30 mouse cellular contexts compared by ENCODE assay signal in genomic region chr11:113669711-113670110, GRCm38 (mm10). TPM values are rescaled to one million over a fixed set of nuclear protein-coding genes. Genes with fewer than 3 reads are reported as not detected.
DNase-seq lines count a peak whose midpoint lies in the region; ATAC-seq and TF ChIP-seq lines count a peak whose summit lies in the region.
"Had no signal": no experiment of that assay in that cellular context is flagged by ENCODE, and none has a peak within 500 bp of the region (broad histone marks: within the 10 kb centered on the region; RNA-seq: fewer than 3 reads in every experiment).

No protein-coding gene starts in this region.

- ATAC-seq in liver, embryonic 11.5 days (replicated peaks; ENCODE audit: low FRiP score), result peak; percentile 50; the same call in 1 of the 2 replicates
- ATAC-seq in liver, postnatal 0 days, result no peak; the same call in 1 of the 2 replicates
- peak; percentile 28; the same call in 1 of the 2 replicates for ATAC-seq in liver, embryonic 13.5 days (ENCODE audit: low read depth)
- peak; percentile 20; the same call in 1 of the 2 replicates for ATAC-seq in liver, embryonic 15.5 days (ENCODE audit: insufficient read depth)
- peak; percentile 59 for ATAC-seq in megakaryocyte progenitor cell, adult 5-6 weeks (replicated peaks; ENCODE audit: poor library complexity)
- ATAC-seq in midbrain, embryonic 15.5 days (replicated peaks), result no peak
- ATAC-seq: activated CD4-positive, CD25-positive, alpha-beta regulatory T cell, adult 4 months; CD4-positive, CD25-positive, alpha-beta regulatory T cell, adult 4 months; forebrain, embryonic 14.5 days; Patski had no signal

- no peaks in the 10 kb centered on the region for H3K27me3 ChIP-seq in liver, embryonic 11.5 days (replicated peaks; ENCODE audit: control insufficient read depth, insufficient read depth, low read length)
- no peaks in the 10 kb centered on the region for H3K27me3 ChIP-seq in liver, postnatal 0 days (ENCODE audit: insufficient read depth, low read length)
- no peaks in the 10 kb centered on the region for H3K27me3 ChIP-seq in liver, embryonic 13.5 days
- no peaks in the 10 kb centered on the region for H3K27me3 ChIP-seq in liver, embryonic 15.5 days
- no peaks in the 10 kb centered on the region for H3K27me3 ChIP-seq in midbrain, embryonic 15.5 days (replicated peaks)
- H3K27me3 ChIP-seq in heart, embryonic 10.5 days (ENCODE audit: insufficient read depth, poor library complexity, severe bottlenecking), result no peaks in the 10 kb centered on the region
- H3K27me3 ChIP-seq: CH12.LX; embryonic facial prominence, embryonic 13.5 days; embryonic facial prominence, embryonic 15.5 days; forebrain, embryonic 12.5 days; Patski had no signal

- no peak overlapping the region for H3K9ac ChIP-seq in liver, embryonic 11.5 days (ENCODE audit: low read depth, low read length)
- no peak overlapping the region for H3K9ac ChIP-seq in liver, postnatal 0 days (replicated peaks)
- no peak overlapping the region for H3K9ac ChIP-seq in liver, embryonic 13.5 days
- H3K9ac ChIP-seq in liver, embryonic 15.5 days, result no peak overlapping the region
- no peak overlapping the region for H3K9ac ChIP-seq in midbrain, embryonic 15.5 days
- H3K9ac ChIP-seq: embryonic facial prominence, embryonic 13.5 days; embryonic facial prominence, embryonic 15.5 days; forebrain, embryonic 12.5 days had no signal

- no peak overlapping the region for H3K4me3 ChIP-seq in liver, embryonic 11.5 days (ENCODE audit: low read depth, low read length)
- no peak overlapping the region for H3K4me3 ChIP-seq in liver, postnatal 0 days (ENCODE audit: low read depth, low read length)
- no peak overlapping the region for H3K4me3 ChIP-seq in liver, embryonic 13.5 days (replicated peaks)
- H3K4me3 ChIP-seq in liver, embryonic 15.5 days (replicated peaks), result no peak overlapping the region
- no peak overlapping the region for H3K4me3 ChIP-seq in midbrain, embryonic 15.5 days
- no peak overlapping the region for H3K4me3 ChIP-seq in heart, embryonic 10.5 days
- H3K4me3 ChIP-seq: embryonic facial prominence, embryonic 13.5 days; embryonic facial prominence, embryonic 15.5 days; erythroblast, embryonic 14.5 days; forebrain, embryonic 10.5 days; forebrain, embryonic 12.5 days had no signal

- no peak overlapping the region for H3K4me2 ChIP-seq in liver, embryonic 11.5 days
- no peak overlapping the region for H3K4me2 ChIP-seq in liver, postnatal 0 days (ENCODE audit: low read depth, low read length)
- no peak overlapping the region for H3K4me2 ChIP-seq in liver, embryonic 13.5 days
- H3K4me2 ChIP-seq in liver, embryonic 15.5 days, result no peak overlapping the region
- H3K4me2 ChIP-seq in midbrain, embryonic 15.5 days, result no peak overlapping the region
- H3K4me2 ChIP-seq: embryonic facial prominence, embryonic 13.5 days; embryonic facial prominence, embryonic 15.5 days; forebrain, embryonic 12.5 days had no signal

- no peak overlapping the region for H3K27ac ChIP-seq in liver, embryonic 11.5 days (ENCODE audit: low read depth, low read length)
- no peak overlapping the region for H3K27ac ChIP-seq in liver, postnatal 0 days (ENCODE audit: low read depth)
- peak overlapping the region; percentile 45; the same call in 1 of the 2 replicates for H3K27ac ChIP-seq in liver, embryonic 13.5 days
- H3K27ac ChIP-seq in liver, embryonic 15.5 days (replicated peaks), result peak overlapping the region; percentile 39; the same call in 1 of the 2 replicates
- no peak overlapping the region for H3K27ac ChIP-seq in midbrain, embryonic 15.5 days
- no peak overlapping the region for H3K27ac ChIP-seq in heart, embryonic 10.5 days
- H3K27ac ChIP-seq: embryonic facial prominence, embryonic 13.5 days; embryonic facial prominence, embryonic 15.5 days; forebrain, embryonic 10.5 days; forebrain, embryonic 12.5 days had no signal

- H3K36me3 ChIP-seq in liver, embryonic 11.5 days (ENCODE audit: control insufficient read depth, insufficient read depth, low read length), result peaks cover 37% of the 10 kb centered on the region
- peaks cover 41% of the 10 kb centered on the region for H3K36me3 ChIP-seq in liver, postnatal 0 days (replicated peaks; ENCODE audit: insufficient read depth, low read length)
- peaks cover 91% of the 10 kb centered on the region for H3K36me3 ChIP-seq in liver, embryonic 13.5 days
- H3K36me3 ChIP-seq in liver, embryonic 15.5 days (replicated peaks), result peaks cover 84% of the 10 kb centered on the region
- H3K36me3 ChIP-seq in midbrain, embryonic 15.5 days (replicated peaks), result peaks cover 8% of the 10 kb centered on the region; the same call in 1 of the 2 replicates
- peaks cover 59% of the 10 kb centered on the region for H3K36me3 ChIP-seq in heart, embryonic 10.5 days

- WGBS in liver, embryonic 11.5 days, result 73% methylated on average over 4 of the region's 4 CpGs
- WGBS in liver, postnatal 0 days (ENCODE audit: insufficient replicate concordance), result 53% methylated on average over 4 of the region's 4 CpGs
- 40% methylated on average over 4 of the region's 4 CpGs for WGBS in liver, embryonic 13.5 days (ENCODE audit: insufficient replicate concordance)
- WGBS in liver, embryonic 15.5 days (ENCODE audit: insufficient replicate concordance), result 40% methylated on average over 4 of the region's 4 CpGs
- WGBS in midbrain, embryonic 15.5 days, result 84% methylated on average over 4 of the region's 4 CpGs
- WGBS in heart, embryonic 10.5 days, result 67% methylated on average over 4 of the region's 4 CpGs

- no peak for DNase-seq in liver, embryonic 11.5 days (ENCODE audit: low spot score)
- DNase-seq in liver, postnatal 0 days, result no peak
- no peak for DNase-seq in liver, embryonic 13.5 days
- no peak for DNase-seq in gastrocnemius, adult 18-20 months (ENCODE audit: low spot score)
- DNase-seq in heart, embryonic 10.5 days (ENCODE audit: low spot score), result no peak
- DNase-seq: adrenal gland, adult 8-10 months; adrenal gland, postnatal 14 days; adrenal gland, postnatal 36 days; B cell, adult 2 months; cerebellum, adult 18-20 months; cerebellum, adult 8-10 months; cerebellum, adult 9-11 months; cerebellum, postnatal 14 days; cerebellum, postnatal 36 days; embryo, embryonic 11 days had no signal

- no peak for TF ChIP-seq EP300 in liver, postnatal 0 days (IDR thresholded peaks at IDR 0.05; ENCODE audit: low read depth)

- TF ChIP-seq CTCF in liver, postnatal 0 days (IDR thresholded peaks at IDR 0.05; ENCODE audit: low read depth), result no peak

- no peaks in the 10 kb centered on the region for H3K9me3 ChIP-seq in liver, embryonic 11.5 days (ENCODE audit: control insufficient read depth, low read length)
- no peaks in the 10 kb centered on the region for H3K9me3 ChIP-seq in liver, postnatal 0 days (ENCODE audit: low read length)
- no peaks in the 10 kb centered on the region for H3K9me3 ChIP-seq in liver, embryonic 13.5 days (replicated peaks)
- no peaks in the 10 kb centered on the region for H3K9me3 ChIP-seq in liver, embryonic 15.5 days (replicated peaks)
- H3K9me3 ChIP-seq in midbrain, embryonic 15.5 days, result no peaks in the 10 kb centered on the region
- no peaks in the 10 kb centered on the region for H3K9me3 ChIP-seq in heart, embryonic 10.5 days
- H3K9me3 ChIP-seq: embryonic facial prominence, embryonic 13.5 days; embryonic facial prominence, embryonic 15.5 days; forebrain, embryonic 10.5 days; forebrain, embryonic 12.5 days; G1E had no signal

- H3K4me1 ChIP-seq in liver, embryonic 11.5 days (replicated peaks; ENCODE audit: control insufficient read depth, insufficient read depth, low read length), result peaks cover 37% of the 10 kb centered on the region
- H3K4me1 ChIP-seq in liver, postnatal 0 days (ENCODE audit: insufficient read depth), result peaks cover 28% of the 10 kb centered on the region
- peaks cover 78% of the 10 kb centered on the region for H3K4me1 ChIP-seq in liver, embryonic 13.5 days (replicated peaks)
- peaks cover 76% of the 10 kb centered on the region for H3K4me1 ChIP-seq in liver, embryonic 15.5 days (replicated peaks)
- no peaks in the 10 kb centered on the region for H3K4me1 ChIP-seq in midbrain, embryonic 15.5 days
- H3K4me1 ChIP-seq in heart, embryonic 10.5 days, result peaks cover 40% of the 10 kb centered on the region
- H3K4me1 ChIP-seq: forebrain, embryonic 10.5 days had no signal

RNA-seq across cellular contexts. Expression of gene Fam104a, which starts 14.2 kb away (rescaled TPM):
- 58.7 and 62.3 TPM in 2 replicates for polyA plus RNA-seq in liver, embryonic 11.5 days (2014; fragmentation: Nextera tagmentation; extraction: Ambion mirVana)
- 24.1 and 26.5 TPM in 2 replicates for polyA plus RNA-seq in liver, postnatal 0 days (2015; fragmentation: Nextera tagmentation; extraction: Ambion mirVana)
- 45.1 and 46.3 TPM in 2 replicates for polyA plus RNA-seq in liver, embryonic 13.5 days (2015; fragmentation: Nextera tagmentation; extraction: Ambion mirVana)
- polyA plus RNA-seq in liver, embryonic 15.5 days (2015; fragmentation: Nextera tagmentation; extraction: Ambion mirVana), result 40.6 and 45.1 TPM in 2 replicates
- 12.3 and 13.7 TPM in 2 replicates for total RNA-seq in megakaryocyte progenitor cell, adult 5-6 weeks (2015)
- 16.0 and 20.0 TPM in 2 replicates for total RNA-seq in megakaryocyte progenitor cell, adult 5-6 weeks (2017)
- 42.9 and 43.1 TPM in 2 replicates for polyA plus RNA-seq in midbrain, embryonic 15.5 days (2015; fragmentation: Nextera tagmentation; extraction: Ambion mirVana)
- 10 to 100 TPM; 32.7 to 34.4 TPM for total RNA-seq in gastrocnemius, adult 18-20 months (2021)
- polyA plus RNA-seq in heart, embryonic 10.5 days (2016; fragmentation: Nextera tagmentation; extraction: Ambion mirVana), result 56.2 and 60.7 TPM in 2 replicates

RNA-seq across cellular contexts. Expression of gene D11Wsu47e, which starts 14.5 kb away (rescaled TPM):
- 22.4 and 22.9 TPM in 2 replicates for polyA plus RNA-seq in liver, embryonic 11.5 days (2014; fragmentation: Nextera tagmentation; extraction: Ambion mirVana)
- 4.3 and 4.6 TPM in 2 replicates for polyA plus RNA-seq in liver, postnatal 0 days (2015; fragmentation: Nextera tagmentation; extraction: Ambion mirVana)
- polyA plus RNA-seq in liver, embryonic 13.5 days (2015; fragmentation: Nextera tagmentation; extraction: Ambion mirVana), result 9.5 and 11.0 TPM in 2 replicates
- polyA plus RNA-seq in liver, embryonic 15.5 days (2015; fragmentation: Nextera tagmentation; extraction: Ambion mirVana), result 9.2 and 10.8 TPM in 2 replicates
- 8.8 and 10.9 TPM in 2 replicates for total RNA-seq in megakaryocyte progenitor cell, adult 5-6 weeks (2015)
- total RNA-seq in megakaryocyte progenitor cell, adult 5-6 weeks (2017), result 16.9 and 17.3 TPM in 2 replicates
- 30.3 and 30.7 TPM in 2 replicates for polyA plus RNA-seq in midbrain, embryonic 15.5 days (2015; fragmentation: Nextera tagmentation; extraction: Ambion mirVana)
- 1 to 10 TPM; 3.2 to 6.6 TPM for total RNA-seq in gastrocnemius, adult 18-20 months (2021)
- polyA plus RNA-seq in heart, embryonic 10.5 days (2016; fragmentation: Nextera tagmentation; extraction: Ambion mirVana), result 21.8 and 26.3 TPM in 2 replicates

RNA-seq across cellular contexts. Expression of gene Slc39a11, which starts 19.8 kb away (rescaled TPM):
- polyA plus RNA-seq in liver, embryonic 11.5 days (2014; fragmentation: Nextera tagmentation; extraction: Ambion mirVana), result 20.9 TPM in 2 replicates
- polyA plus RNA-seq in liver, postnatal 0 days (2015; fragmentation: Nextera tagmentation; extraction: Ambion mirVana), result 10.2 and 10.9 TPM in 2 replicates
- polyA plus RNA-seq in liver, embryonic 13.5 days (2015; fragmentation: Nextera tagmentation; extraction: Ambion mirVana), result 15.0 and 16.3 TPM in 2 replicates
- 12.4 and 14.5 TPM in 2 replicates for polyA plus RNA-seq in liver, embryonic 15.5 days (2015; fragmentation: Nextera tagmentation; extraction: Ambion mirVana)
- 25.6 and 30.9 TPM in 2 replicates for total RNA-seq in megakaryocyte progenitor cell, adult 5-6 weeks (2015)
- total RNA-seq in megakaryocyte progenitor cell, adult 5-6 weeks (2017), result 30.9 and 32.6 TPM in 2 replicates
- polyA plus RNA-seq in midbrain, embryonic 15.5 days (2015; fragmentation: Nextera tagmentation; extraction: Ambion mirVana), result 33.9 and 35.3 TPM in 2 replicates
- 1 to 10 TPM; 1.5 to 2.4 TPM for total RNA-seq in gastrocnemius, adult 18-20 months (2021)
- 23.0 and 26.6 TPM in 2 replicates for polyA plus RNA-seq in heart, embryonic 10.5 days (2016; fragmentation: Nextera tagmentation; extraction: Ambion mirVana)

RNA-seq across cellular contexts. Expression of gene Cog1, which starts 20.7 kb away (rescaled TPM):
- polyA plus RNA-seq in liver, embryonic 11.5 days (2014; fragmentation: Nextera tagmentation; extraction: Ambion mirVana), result 24.0 and 24.7 TPM in 2 replicates
- polyA plus RNA-seq in liver, postnatal 0 days (2015; fragmentation: Nextera tagmentation; extraction: Ambion mirVana), result 6.5 and 7.1 TPM in 2 replicates
- 12.3 and 14.3 TPM in 2 replicates for polyA plus RNA-seq in liver, embryonic 13.5 days (2015; fragmentation: Nextera tagmentation; extraction: Ambion mirVana)
- polyA plus RNA-seq in liver, embryonic 15.5 days (2015; fragmentation: Nextera tagmentation; extraction: Ambion mirVana), result 14.9 and 15.0 TPM in 2 replicates
- total RNA-seq in megakaryocyte progenitor cell, adult 5-6 weeks (2015), result 26.0 and 29.0 TPM in 2 replicates
- 13.7 and 13.9 TPM in 2 replicates for total RNA-seq in megakaryocyte progenitor cell, adult 5-6 weeks (2017)
- polyA plus RNA-seq in midbrain, embryonic 15.5 days (2015; fragmentation: Nextera tagmentation; extraction: Ambion mirVana), result 39.8 and 40.7 TPM in 2 replicates
- total RNA-seq in gastrocnemius, adult 18-20 months (2021), result 10 to 100 TPM; 19.9 to 21.8 TPM
- polyA plus RNA-seq in heart, embryonic 10.5 days (2016; fragmentation: Nextera tagmentation; extraction: Ambion mirVana), result 23.2 and 23.3 TPM in 2 replicates

RNA-seq across cellular contexts. Expression of gene Cpsf4l, which starts 40.1 kb away (rescaled TPM):
- polyA plus RNA-seq in liver, embryonic 11.5 days (2014; fragmentation: Nextera tagmentation; extraction: Ambion mirVana), result 0.18 and 0.29 TPM in 2 replicates
- polyA plus RNA-seq in liver, postnatal 0 days (2015; fragmentation: Nextera tagmentation; extraction: Ambion mirVana), result 0.38 and 0.46 TPM in 2 replicates
- polyA plus RNA-seq in liver, embryonic 13.5 days (2015; fragmentation: Nextera tagmentation; extraction: Ambion mirVana), result not detected in 2 replicates
- polyA plus RNA-seq in liver, embryonic 15.5 days (2015; fragmentation: Nextera tagmentation; extraction: Ambion mirVana), result not detected in 2 replicates
- total RNA-seq in megakaryocyte progenitor cell, adult 5-6 weeks (2015), result not detected in 2 replicates
- not detected in 2 replicates for total RNA-seq in megakaryocyte progenitor cell, adult 5-6 weeks (2017)
- polyA plus RNA-seq in midbrain, embryonic 15.5 days (2015; fragmentation: Nextera tagmentation; extraction: Ambion mirVana), result 0.22 and 0.73 TPM in 2 replicates
- not detected for total RNA-seq in gastrocnemius, adult 18-20 months (2021)
- polyA plus RNA-seq in heart, embryonic 10.5 days (2016; fragmentation: Nextera tagmentation; extraction: Ambion mirVana), result 0.15 and 0.34 TPM in 2 replicates
- total RNA-seq: common myeloid progenitor, adult 5-6 weeks; G1E had no signal
- polyA plus RNA-seq: erythroblast, embryonic 14.5 days; forebrain, embryonic 14.5 days; G1E had no signal

Comparison
In these comparisons a context has a peak if more than half of its experiments do, and no peak if none do; other contexts are left out.
1. ATAC-seq: peak in liver, embryonic 11.5 days (single experiment), liver, embryonic 13.5 days (single experiment), liver, embryonic 15.5 days (single experiment) and megakaryocyte progenitor cell, adult 5-6 weeks (single experiment); none in liver, postnatal 0 days (single experiment) and midbrain, embryonic 15.5 days (single experiment).
2. H3K27ac ChIP-seq: peak in liver, embryonic 13.5 days (single experiment) and liver, embryonic 15.5 days (single experiment); none in liver, embryonic 11.5 days (single experiment), liver, postnatal 0 days (single experiment), midbrain, embryonic 15.5 days (single experiment) and heart, embryonic 10.5 days (single experiment).